Mouse (Mus musculus) frontal cortex, postnatal 10 days (tissue): ENCODE results near the gene Lmbrd2.
"Not testable (repeated sequence)": the region's sequence is repeated elsewhere in the genome, so short reads cannot be mapped to it uniquely, and the experiment has no call there.

Experiments
- DNase-seq, 2 experiments: peaks; one replicate each; pipeline ENCODE4 v3.0.0; 2022; ENCODE audit warnings: low spot score in 2 of 2, mixed read lengths in 1 of 2

Gene Lmbrd2

GRCm38 (mm10) chr15:9134891-9135507 is 5.4 kb upstream of the Lmbrd2 start:
- no peak for DNase-seq

DNA sequence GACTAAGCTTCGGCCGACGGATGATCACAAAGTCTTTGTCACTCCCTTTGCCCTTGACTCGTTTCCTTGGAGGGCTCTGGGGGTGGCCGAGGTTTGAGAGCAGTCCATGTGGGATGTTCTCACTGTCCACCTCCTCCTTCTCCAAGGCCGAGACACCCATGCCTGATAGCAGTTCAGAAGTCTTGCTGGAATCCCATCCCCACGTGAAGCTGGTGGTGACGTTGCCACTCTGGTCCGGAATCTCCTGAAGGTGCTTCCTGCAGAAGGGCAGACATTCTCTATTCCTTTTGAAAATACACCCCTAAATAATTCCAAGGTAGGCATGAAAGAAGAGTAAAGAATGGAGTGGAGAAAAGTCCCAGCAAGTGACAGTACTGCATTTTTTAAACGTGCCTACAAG is 903 bp upstream of the Lmbrd2 start:
- DNase-seq, result no peak

GRCm38 (mm10) chr15:9140684-9141171 is 378 bp downstream of the Lmbrd2 start:
- no peak for DNase-seq

GRCm38 (mm10) chr15:9155325-9155724 is 15.0 kb downstream of the Lmbrd2 start, which contains the start of gene Skp2:
Gene Skp2 (minus strand): TSS chr15:9155425.
- no peak for DNase-seq

- DNase-seq, result no peak
Measured at GRCm38 (mm10) chr15:9162557-9163070, 22.3 kb downstream of the Lmbrd2 start.

- DNase-seq, result no peak
Measured at GRCm38 (mm10) chr15:9164125-9164524, 23.8 kb downstream of the Lmbrd2 start.

- no peak for DNase-seq
Measured at GRCm38 (mm10) chr15:9177038-9177437, 36.7 kb downstream of the Lmbrd2 start.

DNA sequence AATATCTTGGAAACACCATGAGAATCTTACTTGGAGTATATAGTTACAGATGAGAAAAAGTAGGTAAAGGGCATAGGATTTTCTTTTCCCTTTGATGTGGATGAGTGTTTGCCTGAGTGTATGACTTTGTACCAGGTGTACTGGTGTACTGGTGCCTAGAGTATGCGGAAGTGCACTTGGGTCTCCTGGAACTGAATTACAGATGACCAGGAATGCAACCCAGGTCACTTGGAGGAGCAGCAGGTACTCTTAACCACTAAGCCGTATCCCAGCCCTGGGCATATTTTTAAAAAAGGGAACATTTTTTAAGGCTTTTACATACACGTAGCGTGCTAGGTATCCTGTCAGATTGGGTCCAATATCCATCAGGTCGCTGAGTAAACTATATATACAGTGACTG is 43.6 kb downstream of the Lmbrd2 start:
- no peak for DNase-seq

- DNase-seq, result no peak
Measured at GRCm38 (mm10) chr15:9189796-9190195, 49.4 kb downstream of the Lmbrd2 start.

DNA sequence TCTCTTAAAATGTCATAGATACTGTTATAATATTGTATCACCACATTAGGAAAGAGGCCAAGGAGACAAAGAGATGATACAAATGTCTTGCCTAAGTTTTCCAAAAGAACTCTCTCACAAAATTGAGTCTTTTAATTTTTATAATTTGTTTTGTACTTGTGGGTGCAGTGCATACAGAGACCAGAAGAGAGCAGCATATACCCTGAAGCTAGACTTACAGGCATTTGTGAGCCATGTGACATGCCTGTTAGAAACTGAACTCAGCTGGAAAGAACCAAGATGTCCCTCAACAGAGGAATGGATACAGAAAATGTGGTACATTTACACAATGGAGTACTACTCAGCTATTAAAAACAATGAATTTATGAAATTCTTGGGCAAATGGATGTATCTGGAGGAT is 52.3 kb downstream of the Lmbrd2 start:
- not testable (repeated sequence) for DNase-seq

DNA sequence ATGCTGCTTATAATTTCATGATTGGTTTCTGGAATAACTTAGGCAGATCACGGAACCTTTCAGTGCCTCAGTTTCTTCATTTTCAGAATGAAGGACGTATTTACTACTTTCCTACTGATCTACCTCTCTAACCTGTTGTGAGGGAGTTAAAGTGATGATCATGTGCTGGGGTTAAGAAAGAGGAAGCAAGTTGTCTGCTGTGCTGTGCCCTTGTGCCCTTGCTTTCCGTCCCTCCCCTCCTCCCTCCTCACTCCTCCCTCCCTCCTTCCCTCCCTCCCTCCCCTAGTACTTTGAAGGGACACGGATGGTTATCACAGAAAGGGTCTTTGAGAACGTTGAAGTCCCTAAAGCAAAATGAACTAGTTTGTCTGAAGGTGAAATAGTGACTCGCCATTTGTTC is 58.1 kb downstream of the Lmbrd2 start:
- no peak for DNase-seq

DNA sequence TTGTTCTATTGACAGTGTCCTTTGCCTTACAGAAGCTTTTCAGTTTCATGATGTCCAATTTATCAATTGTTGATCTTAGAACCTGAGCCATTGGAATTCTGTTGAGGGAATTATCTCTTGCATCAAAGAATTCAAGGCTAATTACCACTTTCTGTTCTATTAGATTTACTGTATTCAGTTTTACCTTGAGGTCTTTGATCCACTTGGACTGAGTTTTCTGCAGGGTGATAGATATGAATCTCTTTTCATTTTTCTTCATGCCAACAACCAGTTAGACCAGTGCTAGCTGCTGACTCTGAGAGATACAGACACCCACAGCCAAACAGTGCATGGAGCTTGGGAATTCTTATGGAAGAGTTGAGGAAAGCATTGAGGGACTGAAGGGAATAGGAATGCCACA is 71.5 kb downstream of the Lmbrd2 start:
- no peak for DNase-seq

DNA sequence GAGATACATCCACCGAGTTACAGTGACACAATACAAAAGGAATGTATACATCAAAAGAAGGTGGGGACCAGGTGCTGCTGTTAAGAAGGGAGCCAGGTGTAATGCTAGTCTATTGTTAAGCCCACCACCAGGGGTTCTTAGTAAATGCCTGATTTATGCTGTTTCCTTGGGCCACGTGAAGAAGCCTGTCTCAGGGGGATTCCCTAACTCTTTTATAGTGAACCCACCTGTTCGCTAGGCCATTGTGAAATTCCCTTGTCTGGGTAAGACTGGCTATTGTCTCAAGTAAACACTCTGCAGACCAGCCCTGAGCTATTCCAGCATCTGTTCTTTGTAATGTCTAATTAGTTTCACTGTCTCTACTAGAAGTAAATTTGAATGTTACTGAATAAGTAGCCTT is 72.7 kb downstream of the Lmbrd2 start:
- DNase-seq, result not testable (repeated sequence)

DNA sequence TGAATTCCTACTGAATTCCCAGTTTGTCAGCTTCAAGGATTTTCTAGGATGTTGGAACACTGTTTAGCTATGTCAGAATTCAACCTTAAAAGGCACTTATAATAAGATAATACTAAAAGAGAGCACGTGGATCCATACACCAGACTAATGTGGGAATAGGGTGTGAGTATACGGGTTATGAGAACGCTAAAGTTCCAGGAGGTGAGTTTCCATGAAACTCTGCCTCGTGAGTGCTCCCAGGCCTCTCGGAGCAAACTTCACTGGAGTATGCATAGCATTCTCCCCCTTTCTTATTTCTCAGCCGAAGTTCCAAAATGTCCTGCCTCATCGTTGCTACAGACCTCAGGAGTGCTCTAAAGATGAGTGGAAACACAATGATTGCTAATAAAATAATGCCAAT is 73.1 kb downstream of the Lmbrd2 start:
- DNase-seq, result not testable (repeated sequence)

DNA sequence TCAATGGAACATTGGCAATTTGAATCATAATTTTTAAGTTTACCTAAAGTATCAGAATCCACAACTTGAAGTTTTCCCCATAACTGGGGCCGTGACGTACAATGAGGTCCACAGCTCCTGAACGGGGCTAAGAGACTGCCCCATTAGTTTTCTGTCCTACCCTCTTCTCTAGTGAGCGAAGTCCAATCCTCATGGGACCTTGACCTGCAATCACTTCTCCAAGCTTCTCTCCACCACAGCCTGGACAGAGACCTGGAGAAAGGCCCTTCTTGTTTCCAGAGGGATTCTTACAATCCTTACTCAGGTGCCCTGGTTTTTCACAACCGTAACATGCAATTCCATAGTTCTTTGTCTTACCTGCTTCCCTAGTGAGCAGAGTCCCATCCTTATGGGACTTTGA is 76.1 kb downstream of the Lmbrd2 start:
- no peak for DNase-seq

- not testable (repeated sequence) for DNase-seq
Measured at GRCm38 (mm10) chr15:9230917-9231316, 90.6 kb downstream of the Lmbrd2 start.

GRCm38 (mm10) chr15:9246345-9246744 is 106.0 kb downstream of the Lmbrd2 start:
- DNase-seq, result no peak
